Mouse (Mus musculus): ENCODE data around the gene Selenon. TPM values are rescaled to one million over a fixed set of nuclear protein-coding genes. Genes with fewer than 3 reads are reported as not detected.

Gene Selenon
- polyA plus RNA-seq, 2 experiments from 2014 or later: 0.48 TPM; not detected in 1

- ATAC-seq: no peak
Observed at GRCm38 (mm10) chr4:134577281-134577680, 25.3 kb upstream of the Selenon start.

GRCm38 (mm10) chr4:134575486-134575885 is 23.5 kb upstream of the Selenon start:
- no peak for ATAC-seq

GRCm38 (mm10) chr4:134572449-134573300 is 20.7 kb upstream of the Selenon start:
- ATAC-seq: no peak

GRCm38 (mm10) chr4:134570704-134571451 is 18.9 kb upstream of the Selenon start:
- ATAC-seq: no peak

GRCm38 (mm10) chr4:134569831-134570230 is 17.9 kb upstream of the Selenon start:
- no peak for ATAC-seq

GRCm38 (mm10) chr4:134569205-134569604 is 17.2 kb upstream of the Selenon start:
- ATAC-seq: no peak

- no peak for ATAC-seq
Observed at GRCm38 (mm10) chr4:134567377-134568226, 15.6 kb upstream of the Selenon start.

- no peak for ATAC-seq
Observed at GRCm38 (mm10) chr4:134564093-134564492, 12.1 kb upstream of the Selenon start.

GRCm38 (mm10) chr4:134563624-134564023 is 11.7 kb upstream of the Selenon start:
- no peak for ATAC-seq

GRCm38 (mm10) chr4:134562014-134562413 is 10.0 kb upstream of the Selenon start:
- ATAC-seq: no peak

- no peak for ATAC-seq
Observed at GRCm38 (mm10) chr4:134560699-134561098, 8.7 kb upstream of the Selenon start.

GRCm38 (mm10) chr4:134559154-134559553 is 7.2 kb upstream of the Selenon start:
- ATAC-seq: no peak

GRCm38 (mm10) chr4:134558570-134559113 is 6.7 kb upstream of the Selenon start:
- ATAC-seq: no peak

GRCm38 (mm10) chr4:134557626-134558249 is 5.8 kb upstream of the Selenon start:
- ATAC-seq: no peak

- ATAC-seq: no peak
Observed at GRCm38 (mm10) chr4:134555956-134556580, 4.1 kb upstream of the Selenon start.

- ATAC-seq: no peak
Observed at GRCm38 (mm10) chr4:134553631-134554030, 1.7 kb upstream of the Selenon start.

GRCm38 (mm10) chr4:134549899-134550298 is 2.1 kb downstream of the Selenon start:
- ATAC-seq: no peak

- ATAC-seq: no peak
Observed at GRCm38 (mm10) chr4:134548169-134548938, 3.6 kb downstream of the Selenon start.

GRCm38 (mm10) chr4:134546814-134547705 is 4.9 kb downstream of the Selenon start:
- no peak for ATAC-seq

GRCm38 (mm10) chr4:134543261-134543660 is 8.7 kb downstream of the Selenon start:
- peak; percentile 87 for ATAC-seq
